Mouse (Mus musculus): ENCODE measurements at regions not wholly inside any gene's neighbourhood (a gene's known extent, or its start where the extent isn't known, plus 50 kb on each side); places are given as distances from the start of the nearest gene placed in this dataset.

- TF ChIP-seq GATA1 (IDR thresholded peaks at IDR 0.05; ENCODE audit: borderline replicate concordance, low read length) (no peak), FLI1 (IDR thresholded peaks at IDR 0.05; ENCODE audit: low read length) (no peak)
Observed at GRCm38 (mm10) chr9:85449493-85449892, 122.3 kb upstream of the Tent5a start.

All from megakaryocyte, embryonic 14.5 days (primary cell).